Comparison of ENCODE assay signal across 16 mouse cellular contexts in the genomic region with DNA sequence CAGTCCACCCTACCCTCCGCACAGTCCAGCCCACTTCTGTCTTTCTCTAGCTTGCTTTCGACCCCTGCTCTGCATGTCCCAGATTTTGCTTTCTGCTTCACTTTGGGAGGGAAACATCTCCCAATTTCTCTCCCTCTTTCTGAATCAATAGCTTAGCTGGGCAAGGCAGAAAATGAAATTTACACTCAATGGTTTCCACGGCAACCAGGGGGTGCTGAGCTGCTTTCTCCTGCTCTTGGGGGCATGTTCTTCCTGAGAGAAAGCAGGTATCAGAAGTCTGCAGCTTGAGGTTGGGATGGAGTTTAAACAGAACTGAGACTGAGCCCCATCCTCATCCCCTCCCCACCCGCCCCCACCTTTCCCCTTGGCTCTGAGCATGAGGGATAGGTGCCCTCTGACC.
"Had no signal": no experiment of that assay in that cellular context is flagged by ENCODE, and none has a peak within 500 bp of the region (broad histone marks: within the 10 kb centered on the region; RNA-seq: fewer than 3 reads in every experiment).

No protein-coding gene starts in this region.

- H3K4me1 ChIP-seq: limb, embryonic 15.5 days; liver, embryonic 12.5 days; stomach, embryonic 15.5 days had no signal

- DNase-seq: kidney, adult 18-20 months; kidney, postnatal 10 days; kidney, postnatal 4 days; lung, embryonic 14.5 days; lung, postnatal 10 days; lung, postnatal 4 days; retina, postnatal 1 day; right cerebral cortex, postnatal 4 days; spleen, adult 18-20 months; thymus, adult 2 months; thymus, postnatal 25 days had no signal

- H3K27ac ChIP-seq: layer of hippocampus, adult 2 months; limb, embryonic 15.5 days; liver, embryonic 12.5 days; midbrain, embryonic 12.5 days; stomach, embryonic 15.5 days had no signal

- ATAC-seq: liver, embryonic 12.5 days had no signal

- H3K9ac ChIP-seq: limb, embryonic 15.5 days; liver, embryonic 12.5 days; lung, embryonic 14.5 days; midbrain, embryonic 12.5 days; stomach, embryonic 15.5 days had no signal

- H3K4me2 ChIP-seq: limb, embryonic 15.5 days; liver, embryonic 12.5 days; lung, embryonic 14.5 days; midbrain, embryonic 12.5 days; stomach, embryonic 15.5 days had no signal

- H3K27me3 ChIP-seq: limb, embryonic 15.5 days; stomach, embryonic 15.5 days had no signal

- H3K9me3 ChIP-seq: limb, embryonic 15.5 days; liver, embryonic 12.5 days; midbrain, embryonic 12.5 days; stomach, embryonic 15.5 days had no signal

- H3K4me3 ChIP-seq: layer of hippocampus, adult 2 months; limb, embryonic 15.5 days; liver, embryonic 12.5 days; midbrain, embryonic 12.5 days; stomach, embryonic 15.5 days had no signal

- H3K36me3 ChIP-seq: limb, embryonic 15.5 days; liver, embryonic 12.5 days; midbrain, embryonic 12.5 days; stomach, embryonic 15.5 days had no signal
